Mouse (Mus musculus) cerebellum, postnatal 10 days (tissue): ENCODE data around the gene Lcn4.
A peak's percentile ranks its signal among the peaks of the same experiment; 100 is the strongest.

Source experiments
- DNase-seq, 2 experiments: peaks; one replicate each; pipeline ENCODE4 v3.0.0; 2021; ENCODE audit warnings: mixed read lengths in 2 of 2

The Lcn4 gene

DNA sequence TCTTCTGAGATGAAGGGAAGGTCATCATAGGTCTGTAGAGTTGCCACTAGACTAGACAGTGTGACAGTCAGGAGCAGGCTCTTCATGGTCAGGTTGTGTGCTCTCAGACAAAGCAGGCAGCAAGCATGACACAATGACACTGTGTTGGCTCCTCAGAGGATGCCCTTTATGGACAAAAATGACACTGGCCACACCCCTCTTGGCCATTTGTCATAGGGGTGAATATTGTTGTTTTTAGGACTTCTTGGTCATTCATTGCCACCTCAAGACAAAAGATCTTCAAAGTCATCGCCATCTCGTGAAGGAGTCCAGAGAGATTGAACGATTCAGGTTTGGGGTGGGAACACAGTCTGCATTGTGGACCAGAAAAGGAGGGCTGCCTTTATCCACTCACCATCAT, at the start of gene Lcn4:
Gene Lcn4, minus strand, starts transcription at position 101 of the 400 bp plus-strand sequence.
- DNase-seq, result no peak

DNA sequence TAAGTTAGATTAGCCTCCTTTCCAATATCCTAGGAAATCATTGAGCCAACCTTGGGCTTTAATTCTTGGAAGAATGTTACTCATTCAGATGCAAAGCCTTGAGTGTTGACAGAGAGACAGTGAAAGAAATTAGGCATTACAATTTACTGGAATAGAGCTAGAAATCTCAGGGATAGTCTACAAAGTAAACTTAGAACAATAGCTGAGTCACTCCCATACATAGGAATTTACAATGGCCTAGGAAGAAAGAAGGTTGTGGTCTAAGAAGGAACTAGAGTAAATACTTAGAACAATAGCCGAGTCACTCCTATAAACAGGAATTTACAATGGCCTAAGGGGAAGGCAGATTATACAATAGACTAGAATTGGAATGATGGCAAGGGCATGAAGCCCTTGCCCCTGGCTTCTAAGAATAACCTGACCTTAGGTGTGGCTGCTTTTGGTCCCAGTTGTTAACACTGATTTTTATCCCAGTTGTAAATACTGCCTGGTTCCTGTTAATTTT, 15.1 kb upstream of the Lcn4 start:
- no peak for DNase-seq

DNA sequence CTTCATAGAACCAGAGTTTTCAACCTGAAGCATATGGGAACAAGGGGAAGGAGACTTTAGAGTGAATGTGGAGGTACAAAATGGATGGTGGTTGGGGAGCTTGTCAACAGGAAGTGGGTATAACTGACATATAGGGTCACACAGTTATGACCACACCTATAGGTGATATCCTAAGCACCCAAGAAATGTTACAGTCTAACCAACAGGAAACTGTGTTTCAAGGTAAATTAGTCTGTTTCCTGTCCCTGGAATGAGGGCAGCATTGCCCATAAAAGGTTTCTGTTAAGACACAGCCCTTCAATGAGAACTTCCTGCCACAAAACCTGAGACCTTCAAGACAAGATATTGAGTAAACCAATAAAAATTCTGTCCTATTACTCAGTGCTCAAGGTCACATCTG, 2.3 kb downstream of the Lcn4 start:
- no peak for DNase-seq

DNA sequence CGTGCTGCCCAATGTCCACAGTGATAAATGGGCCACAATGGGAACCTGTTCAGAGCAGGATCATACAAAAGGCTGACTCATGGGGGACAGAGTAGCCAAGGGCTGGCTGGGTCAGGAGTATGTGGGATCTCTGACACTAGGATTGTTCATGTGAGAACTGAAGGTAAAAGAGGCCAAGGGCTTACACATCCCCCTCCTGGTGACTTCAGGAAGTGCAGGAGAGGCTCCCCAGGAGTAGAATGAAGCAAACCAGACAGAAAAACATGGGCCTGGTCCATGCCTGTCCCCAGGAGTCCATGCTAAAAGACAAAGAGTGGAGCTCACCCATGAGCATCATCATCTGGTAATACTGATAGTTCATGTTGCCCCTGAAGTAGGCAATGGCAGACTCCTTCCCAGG, 7.5 kb downstream of the Lcn4 start:
- DNase-seq, result peak; percentile 73 to 79

DNA sequence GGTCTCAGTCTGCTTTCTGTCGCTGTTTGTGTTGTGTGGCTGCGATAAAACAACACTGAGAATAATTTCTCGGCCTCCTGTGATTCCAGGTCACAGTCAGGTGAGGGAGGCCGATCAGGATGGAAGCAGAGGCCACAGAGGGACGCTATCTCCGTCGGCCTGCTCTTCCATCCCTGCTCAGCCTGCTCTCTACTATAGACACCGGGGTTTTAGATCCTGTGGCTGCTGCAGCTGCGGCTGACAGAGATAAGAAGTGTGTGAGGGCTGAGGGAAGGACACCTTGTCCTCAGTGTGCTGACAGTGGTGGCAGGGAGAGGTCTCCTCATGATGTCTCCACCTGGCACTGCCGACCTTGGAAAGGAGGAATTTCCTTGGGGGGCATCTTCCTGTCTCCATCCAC, 8.0 kb downstream of the Lcn4 start:
- no peak for DNase-seq

DNA sequence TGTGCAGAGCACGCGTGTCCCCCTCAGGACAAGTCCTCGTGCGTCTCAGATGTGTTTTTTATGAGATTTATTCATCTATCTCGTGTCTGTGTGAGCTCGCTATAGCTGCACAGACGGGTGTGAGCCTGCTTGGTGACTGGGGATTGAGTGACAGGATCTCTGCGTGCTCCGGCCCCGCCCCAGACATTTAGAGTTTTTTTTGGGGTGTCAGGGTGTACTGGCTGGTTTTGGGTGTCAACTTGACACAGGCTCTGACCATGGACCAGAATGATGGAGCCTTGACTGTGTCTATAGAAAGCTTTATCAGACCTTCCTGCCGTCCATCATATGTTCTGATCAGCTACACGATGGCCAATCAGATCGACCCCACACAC, 8.6 kb downstream of the Lcn4 start:
- DNase-seq, result no peak

DNA sequence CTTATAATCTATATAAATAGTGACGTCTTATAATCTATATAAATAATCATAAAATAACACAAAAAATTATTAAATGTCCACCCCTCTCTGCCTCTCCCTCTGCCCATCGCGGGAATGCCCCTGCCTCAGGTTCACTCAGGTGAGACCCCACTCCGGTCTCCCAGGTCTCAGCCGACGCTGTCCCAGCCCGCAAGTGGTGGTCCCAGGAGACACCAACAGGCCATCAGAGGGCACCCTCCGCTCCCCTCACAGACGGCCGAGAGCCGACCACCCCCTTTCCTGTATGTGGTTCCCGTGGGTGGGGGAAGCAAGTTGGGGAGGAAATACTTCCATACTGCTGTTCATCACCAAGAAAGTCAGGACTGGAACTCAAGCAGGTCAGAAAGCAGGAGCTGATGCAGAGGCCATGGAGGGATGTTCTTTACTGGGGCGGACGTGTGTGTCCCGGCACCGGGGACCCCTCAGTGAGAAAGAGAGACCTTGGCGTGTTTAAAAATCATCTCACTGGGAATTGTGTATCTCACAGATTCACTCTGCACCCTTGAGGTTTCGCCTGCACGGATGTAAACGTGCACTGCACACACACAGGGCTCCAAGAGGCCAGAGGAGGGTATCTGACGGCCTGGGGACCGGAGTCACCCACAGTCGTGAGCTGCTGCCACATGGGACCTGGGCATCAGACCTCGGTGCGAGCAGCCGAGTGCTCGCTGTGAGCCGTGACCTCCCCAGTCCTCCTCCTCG, 9.1 kb downstream of the Lcn4 start:
- DNase-seq, result peak; percentile 13 to 22

DNA sequence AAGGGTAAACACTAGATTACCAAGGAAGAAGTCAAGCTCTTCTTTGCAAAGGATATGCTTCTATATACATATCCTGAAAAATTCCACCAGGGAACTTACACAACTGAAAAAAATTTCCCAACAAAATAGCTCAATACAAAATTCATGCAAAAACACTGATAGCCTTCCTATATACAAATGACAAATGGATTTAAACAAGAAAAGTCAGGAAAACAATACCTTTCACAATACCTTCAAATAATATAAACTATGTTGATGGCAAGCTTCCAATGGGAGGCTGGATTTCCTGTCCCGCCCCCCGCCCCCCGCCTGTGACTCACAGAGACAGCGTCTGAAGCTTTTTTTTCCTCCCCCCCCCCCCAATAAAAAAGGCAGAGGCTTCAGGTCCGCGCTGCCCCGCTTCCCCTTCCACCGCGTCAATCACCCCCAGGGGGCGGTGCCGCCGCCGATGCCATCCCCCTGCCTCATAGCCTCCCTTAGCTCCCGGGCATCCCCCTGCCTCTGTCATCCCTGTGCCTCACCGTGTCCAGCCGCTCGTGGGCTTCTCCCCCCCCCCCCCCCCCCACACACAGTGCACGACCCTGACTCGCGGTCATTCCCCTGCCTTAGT, 9.8 kb downstream of the Lcn4 start:
- DNase-seq, result peak; percentile 44 to 56

DNA sequence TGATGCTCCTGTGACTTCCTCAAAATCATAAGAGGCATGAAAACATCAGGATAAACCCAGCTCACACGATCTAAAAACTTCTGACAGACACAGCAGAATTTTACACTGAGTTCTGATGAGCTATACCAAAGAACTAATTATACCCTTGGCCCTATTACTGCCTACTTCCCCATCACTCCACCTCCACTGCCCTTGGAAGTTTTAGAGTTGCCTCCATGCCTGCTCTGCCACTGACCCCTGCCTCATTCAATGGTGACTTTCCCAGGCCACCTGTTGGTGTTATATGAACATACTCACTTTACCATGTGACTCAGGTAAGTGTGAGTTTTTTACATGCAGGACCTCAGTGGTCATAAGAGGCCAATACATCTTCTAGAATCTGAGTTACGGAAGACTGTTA, 13.7 kb downstream of the Lcn4 start:
- DNase-seq, result no peak

DNA sequence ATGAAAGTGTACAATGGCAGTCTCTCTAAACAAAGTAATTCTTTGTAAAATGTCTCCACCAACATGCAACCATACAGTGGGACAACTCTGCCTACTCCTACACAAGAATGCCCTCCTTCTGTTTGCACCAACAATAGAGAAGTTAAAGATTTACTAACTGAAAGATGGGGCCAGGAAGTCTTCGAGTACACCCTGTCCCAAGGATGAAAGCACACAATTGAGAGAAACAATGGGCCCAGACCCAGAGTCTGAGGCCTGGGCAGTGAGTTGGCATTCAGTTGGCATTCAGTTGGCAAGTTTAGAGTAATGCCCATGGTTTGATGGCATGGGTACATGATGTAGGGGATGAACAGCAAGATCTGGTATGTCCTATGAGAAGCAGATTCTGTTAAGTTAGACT, 16.4 kb downstream of the Lcn4 start:
- DNase-seq, result no peak

DNA sequence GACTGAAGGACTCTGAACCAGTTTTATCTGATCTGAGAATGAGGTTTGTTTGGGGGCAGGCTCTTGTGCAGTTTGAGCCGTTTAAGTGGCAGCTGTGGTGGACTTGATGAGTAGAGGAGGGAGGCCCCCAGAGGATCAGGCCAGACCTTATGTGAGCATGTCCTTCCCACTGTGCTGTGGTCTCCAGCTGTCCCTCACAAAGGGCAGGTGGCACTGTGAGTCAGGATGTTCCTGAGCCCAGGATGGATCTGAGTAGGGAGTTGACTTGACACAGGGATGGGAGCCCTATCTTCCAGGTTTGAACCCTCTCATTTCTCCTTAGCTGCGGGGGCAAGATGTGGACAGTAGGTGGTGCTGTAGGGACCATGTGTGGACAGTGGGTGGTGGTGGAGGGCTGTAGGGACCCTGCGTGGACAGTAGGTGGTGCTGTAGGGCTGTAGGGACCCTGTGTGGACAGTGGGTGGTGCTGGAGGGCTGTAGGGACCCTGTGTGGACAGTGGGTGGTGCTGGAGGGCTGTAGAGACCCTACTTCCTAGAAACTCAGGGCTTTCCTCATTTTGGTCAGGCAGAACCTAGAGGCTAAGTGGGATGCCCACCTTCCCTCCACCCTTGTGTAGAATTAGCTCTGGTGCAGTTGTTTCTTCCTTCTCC, 24.3 kb downstream of the Lcn4 start:
- DNase-seq, result peak; percentile 85 to 86

DNA sequence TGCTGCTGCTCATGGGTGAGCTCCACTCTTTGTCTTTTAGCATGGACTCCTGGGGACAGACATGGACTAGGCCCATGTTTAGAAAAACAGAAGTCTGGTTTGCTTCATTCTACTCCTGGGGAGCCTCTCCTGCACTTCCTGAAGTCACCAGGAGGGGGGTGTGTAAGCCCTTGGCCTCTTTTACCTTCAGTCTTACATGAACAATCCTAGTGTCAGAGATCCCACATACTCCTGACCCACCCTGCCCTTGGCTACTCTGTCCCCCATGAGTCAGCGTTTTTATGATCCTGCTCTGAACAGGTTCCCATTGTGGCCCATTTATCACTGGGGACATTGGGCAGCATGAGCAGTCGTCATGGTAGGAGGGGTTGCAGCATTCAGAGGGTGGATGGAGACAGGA, 27.1 kb downstream of the Lcn4 start:
- DNase-seq, result peak; percentile 55 to 65

DNA sequence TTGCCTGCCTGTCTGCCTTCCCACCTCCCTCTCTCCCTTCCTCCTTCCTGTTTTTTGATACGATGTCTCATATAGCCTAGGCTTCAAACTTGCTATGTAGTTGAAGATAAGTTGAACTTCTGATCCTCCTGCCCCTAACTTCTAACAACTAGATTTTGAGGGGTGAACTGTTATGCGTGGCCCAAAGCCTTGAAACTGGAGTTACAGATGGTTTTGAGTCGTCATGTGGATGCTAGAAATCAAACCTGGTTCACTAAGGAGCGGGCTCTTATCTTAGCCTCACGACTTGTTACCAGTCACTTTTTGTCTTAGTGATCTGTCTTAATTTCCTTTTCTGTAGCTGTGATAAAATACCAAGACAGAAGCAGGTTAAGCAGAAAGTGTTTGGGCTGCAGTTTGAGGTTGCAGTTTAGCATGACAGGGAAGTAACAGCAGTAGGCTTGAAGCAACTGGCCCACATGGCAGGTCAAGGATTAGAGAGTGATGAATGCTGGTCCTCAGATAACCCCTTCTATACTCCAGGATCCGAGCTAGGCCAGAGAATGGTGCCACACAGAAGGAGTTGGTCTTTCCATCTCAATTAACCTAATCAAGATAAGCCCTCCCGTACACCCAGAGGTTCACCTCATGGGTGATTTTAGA, 30.0 kb downstream of the Lcn4 start:
- no peak for DNase-seq

DNA sequence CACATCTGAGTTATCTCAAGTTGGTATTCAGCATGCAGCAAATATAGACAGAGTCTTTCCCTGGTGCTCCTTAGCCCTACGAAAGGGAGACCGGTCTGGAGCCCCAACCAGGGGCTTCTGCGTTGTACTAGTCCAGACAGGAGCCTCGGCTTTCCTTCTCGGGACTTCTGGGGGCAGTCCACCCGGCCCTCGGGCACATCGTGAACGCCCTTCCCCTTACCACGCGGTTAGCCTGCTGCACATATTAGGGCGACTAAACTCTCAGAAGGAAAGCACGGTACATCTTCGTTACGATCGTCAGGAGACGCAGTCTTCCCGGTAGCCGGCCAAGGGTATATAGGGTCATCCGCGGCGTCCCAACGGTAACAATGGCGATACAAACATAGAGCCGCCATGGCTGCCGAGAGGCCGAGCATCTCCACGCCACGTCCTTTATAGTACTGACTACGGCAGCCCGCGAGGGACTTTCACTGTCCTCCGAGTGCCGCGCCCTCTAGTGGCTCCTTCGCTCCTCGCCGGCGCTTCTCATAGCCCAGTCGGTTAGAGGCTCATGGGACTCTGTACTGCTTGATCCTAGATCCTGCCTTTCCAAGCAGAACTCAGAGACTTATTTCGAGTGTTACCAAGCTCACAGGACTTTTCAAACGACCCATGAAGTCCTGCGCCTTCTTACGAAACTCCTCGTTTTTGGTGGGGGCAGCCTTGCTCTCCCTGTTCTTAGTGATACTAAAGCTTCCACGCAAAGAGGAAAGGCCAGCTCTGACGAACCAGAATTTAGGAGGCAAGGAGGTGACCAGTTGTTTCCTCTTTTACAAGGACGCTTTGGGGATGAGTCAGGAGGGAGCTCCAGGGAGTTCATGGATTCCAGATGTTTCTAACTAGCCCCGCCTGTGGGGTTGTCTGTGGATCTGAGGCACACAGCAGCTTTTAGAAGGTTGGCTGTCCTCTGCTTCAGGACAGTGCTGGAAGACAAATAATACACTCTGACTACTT, 30.9 kb downstream of the Lcn4 start:
- peak; percentile 99 to 100 for DNase-seq

DNA sequence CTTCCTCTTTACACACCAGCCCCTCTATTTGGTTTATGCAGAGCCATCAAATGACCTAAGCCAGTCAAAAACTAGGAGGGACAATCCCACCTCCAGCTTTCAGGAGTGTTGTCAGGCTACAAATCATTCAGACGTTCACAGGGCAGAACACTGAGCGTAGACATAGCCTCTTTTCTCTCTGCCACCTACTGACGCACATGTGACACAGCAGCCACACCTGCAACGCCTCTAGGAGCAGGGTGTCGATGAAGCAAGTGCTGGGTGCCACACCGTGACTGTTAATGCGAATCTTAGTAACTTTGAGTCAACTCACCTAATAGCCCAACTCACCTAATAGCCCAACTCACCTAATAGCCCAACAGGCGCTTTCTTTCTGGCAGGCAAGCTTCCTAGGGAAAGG, 32.0 kb downstream of the Lcn4 start:
- DNase-seq, result peak; percentile 58 to 59

DNA sequence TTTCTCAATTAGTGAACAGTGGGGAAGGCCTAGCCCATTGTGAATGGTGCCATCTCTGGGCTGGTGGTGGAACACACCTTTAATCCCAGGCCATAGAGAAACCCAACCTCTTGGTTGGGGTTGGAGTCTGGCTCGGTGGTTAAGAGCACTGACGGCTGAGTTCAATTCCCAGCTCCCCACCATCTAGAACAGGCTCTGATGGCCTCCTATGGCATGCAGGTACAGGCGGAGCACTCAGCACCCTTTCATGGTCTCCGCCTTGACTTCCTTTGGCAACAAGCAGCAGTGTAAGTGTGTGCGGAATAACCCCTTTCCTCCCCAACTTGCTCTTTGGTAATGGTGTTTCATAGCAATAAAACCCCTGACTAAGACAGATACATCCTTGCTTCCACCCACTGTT, 32.5 kb downstream of the Lcn4 start:
- no peak for DNase-seq

DNA sequence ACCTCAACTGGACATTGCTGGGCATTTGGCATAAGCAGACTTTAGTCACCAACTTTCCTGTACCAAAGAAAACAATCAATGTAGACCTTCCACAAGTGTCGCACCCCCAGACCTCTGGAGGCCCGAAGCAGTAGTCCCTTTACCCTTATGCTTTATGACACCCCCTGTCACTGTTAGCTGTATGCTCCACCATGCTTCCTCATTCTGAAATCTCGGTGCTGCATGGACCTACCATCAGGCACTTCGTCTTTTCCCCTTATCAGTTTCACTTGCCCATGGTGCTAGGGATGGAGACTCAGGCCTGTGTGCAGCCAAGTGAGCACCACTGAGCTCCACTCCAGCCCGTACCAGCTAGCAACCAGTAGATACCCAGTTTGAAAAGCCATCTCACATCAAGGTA, 33.0 kb downstream of the Lcn4 start:
- DNase-seq, result no peak

DNA sequence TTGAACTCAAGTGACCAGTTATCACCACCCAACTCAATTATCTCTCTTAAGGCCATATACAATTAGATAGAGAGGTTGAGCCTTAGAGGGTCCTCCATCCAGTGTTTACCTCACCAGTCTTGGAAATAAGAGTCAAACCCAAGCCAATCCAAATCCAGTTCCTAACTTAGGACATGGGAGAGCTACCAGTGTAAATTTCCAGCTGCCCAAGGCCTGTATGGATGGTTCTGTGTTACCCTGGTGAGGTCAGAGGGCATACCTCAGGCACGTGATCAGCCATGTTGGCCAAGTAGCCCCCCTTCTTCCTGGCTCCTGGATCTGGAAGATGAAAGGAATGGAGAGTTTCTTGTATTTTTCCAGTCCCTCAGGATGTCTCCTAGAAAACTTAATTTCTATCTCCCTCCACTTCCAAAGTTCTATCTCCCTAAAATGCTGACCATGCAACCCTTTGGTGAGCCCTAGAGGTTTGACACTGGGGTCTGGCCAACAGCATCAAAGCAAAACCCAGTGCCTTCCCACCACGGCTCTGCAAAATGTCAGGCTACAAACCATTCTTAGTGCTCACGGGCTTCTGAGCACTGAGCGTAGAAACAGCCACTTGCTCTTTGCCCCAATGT, 33.7 kb downstream of the Lcn4 start:
- DNase-seq, result no peak

DNA sequence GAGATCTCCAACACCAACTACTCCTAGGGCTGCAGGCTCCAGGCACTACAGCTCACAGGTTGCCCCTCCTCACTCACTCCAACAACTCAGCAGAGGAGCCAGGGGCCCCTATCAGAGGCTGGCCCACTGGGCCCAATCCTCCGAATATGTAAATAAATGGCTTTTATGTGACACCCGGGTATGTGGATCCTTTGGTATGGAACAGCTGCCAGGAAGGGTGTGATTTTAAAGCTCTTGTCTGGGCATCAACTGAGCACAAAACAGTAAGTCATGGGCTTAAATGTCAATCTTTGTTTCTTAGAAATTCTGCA, 34.8 kb downstream of the Lcn4 start:
- no peak for DNase-seq

DNA sequence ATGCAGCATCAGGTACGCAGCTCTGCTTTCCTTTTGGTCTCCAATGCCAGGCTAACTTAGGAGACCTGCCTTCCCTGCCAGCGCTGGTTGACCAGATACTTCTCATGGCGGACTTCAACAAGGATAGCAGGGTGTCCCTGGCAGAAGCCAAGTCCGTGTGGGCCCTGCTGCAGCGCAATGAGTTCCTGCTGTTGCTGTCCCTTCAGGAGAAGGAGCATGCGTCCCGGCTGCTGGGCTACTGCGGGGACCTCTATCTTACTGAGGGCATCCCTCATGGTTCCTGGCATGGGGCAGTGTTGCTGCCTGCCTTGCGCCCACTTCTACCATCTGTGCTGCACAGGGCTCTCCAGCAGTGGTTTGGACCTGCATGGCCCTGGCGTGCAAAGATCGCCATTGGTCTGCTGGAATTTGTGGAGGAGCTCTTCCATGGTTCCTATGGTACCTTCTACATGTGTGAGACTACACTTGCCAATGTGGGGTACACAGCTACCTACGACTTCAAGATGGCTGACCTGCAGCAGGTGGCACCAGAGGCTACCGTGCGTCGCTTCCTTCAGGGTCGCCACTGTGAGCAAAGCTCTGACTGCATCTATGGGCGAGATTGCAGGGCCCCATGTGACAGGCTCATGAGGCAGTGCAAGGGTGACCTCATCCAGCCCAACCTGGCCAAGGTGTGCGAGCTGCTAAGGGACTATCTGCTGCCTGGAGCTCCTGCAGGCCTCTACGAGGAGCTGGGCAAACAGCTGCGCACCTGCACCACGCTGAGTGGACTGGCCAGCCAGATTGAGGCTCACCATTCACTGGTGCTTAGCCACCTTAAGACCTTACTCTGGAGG, 35.4 kb downstream of the Lcn4 start:
- peak in 1 of 2 experiments; percentile 20 for DNase-seq
